Mouse (Mus musculus) thymus, adult 2 months (tissue): ENCODE results near the gene Plcb2.

Source experiments
- CTCF ChIP-seq: fragments of 200-500 bp; IDR thresholded peaks from 2 replicates; pipeline ENCODE4 v1.5.1; 2012; ENCODE audit warnings: mild to moderate bottlenecking, control low read depth, low read length, moderate library complexity, borderline replicate concordance; ENCODE audit not compliant: control insufficient read depth, poor library complexity, insufficient read depth; ENCODE audit errors: extremely low read depth
- POLR2A ChIP-seq: fragments of 200-500 bp; IDR thresholded peaks from 2 replicates; pipeline ENCODE4 v1.6.1; 2012; ENCODE audit warnings: mild to moderate bottlenecking, low read length, control low read depth, moderate library complexity; ENCODE audit not compliant: control insufficient read depth, poor library complexity, insufficient read depth; ENCODE audit errors: extremely low read depth

- TF ChIP-seq POLR2A (no peak), CTCF (no peak)
These were observed 69.8 kb downstream of the Plcb2 start for GRCm38 (mm10) chr2:118658457-118658856.
